Mouse (Mus musculus) brain, adult 2 months (tissue): ENCODE data around the gene Mpp6.

Experiments used
- DNase-seq: peaks from one replicate; pipeline ENCODE4 v3.0.0; 2011; ENCODE audit warnings: low read depth, low spot score

Mpp6 gene

DNA sequence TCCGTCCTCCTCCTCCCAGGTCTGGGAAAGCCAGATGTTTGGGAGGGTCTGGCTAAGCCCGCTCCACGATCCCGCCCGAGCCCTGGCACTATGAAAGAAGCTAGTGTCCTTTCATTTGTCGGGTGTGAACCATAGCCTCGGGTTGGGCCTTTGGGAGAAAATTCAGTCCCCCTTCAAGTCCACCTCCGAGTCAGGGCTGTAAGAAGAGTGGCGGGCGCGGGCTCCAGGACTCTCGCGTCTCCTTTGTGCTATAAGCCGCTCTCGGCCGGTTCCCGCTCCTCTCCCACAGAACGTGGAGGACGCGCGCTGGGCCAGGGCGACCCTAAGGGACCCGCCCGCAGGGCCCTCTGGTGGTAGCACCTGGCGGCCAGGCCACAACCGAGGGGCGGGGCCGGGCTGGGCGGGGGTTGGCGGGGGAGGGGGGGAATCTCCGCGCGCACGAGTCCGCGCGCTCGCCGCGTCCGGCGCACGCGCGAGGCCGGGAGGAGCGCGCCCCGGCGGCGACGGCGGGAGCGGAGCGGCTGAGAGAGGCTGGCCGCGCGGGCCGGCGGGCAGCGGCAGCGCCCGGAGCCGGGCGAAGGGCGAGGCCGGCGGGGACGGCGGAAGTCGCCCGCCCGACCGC is at the start of gene Mpp6:
TSS of gene Mpp6 (plus strand) at position 485 of the 622 bp plus-strand sequence.
- peak; percentile 83 for DNase-seq

DNA sequence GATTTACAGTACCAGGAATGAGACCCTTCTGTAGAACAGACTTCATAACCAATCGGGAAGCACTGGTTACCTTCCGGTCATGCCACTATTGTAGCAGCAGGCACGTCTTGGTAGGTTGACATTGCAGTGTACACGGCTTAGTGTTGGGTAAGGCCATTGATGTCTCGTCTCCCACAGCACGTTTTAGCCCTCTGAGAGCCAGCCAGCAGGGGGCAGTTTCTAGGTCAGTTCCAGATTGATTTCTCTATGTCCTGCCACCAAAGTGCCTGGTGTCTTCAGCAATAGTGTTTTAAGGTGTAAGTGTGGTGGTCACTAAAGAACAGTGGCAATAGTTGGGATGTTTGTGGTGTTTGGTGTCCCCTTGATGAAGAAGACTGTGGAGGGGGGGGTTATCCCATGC is 43.9 kb upstream of the Mpp6 start:
- no peak for DNase-seq

DNA sequence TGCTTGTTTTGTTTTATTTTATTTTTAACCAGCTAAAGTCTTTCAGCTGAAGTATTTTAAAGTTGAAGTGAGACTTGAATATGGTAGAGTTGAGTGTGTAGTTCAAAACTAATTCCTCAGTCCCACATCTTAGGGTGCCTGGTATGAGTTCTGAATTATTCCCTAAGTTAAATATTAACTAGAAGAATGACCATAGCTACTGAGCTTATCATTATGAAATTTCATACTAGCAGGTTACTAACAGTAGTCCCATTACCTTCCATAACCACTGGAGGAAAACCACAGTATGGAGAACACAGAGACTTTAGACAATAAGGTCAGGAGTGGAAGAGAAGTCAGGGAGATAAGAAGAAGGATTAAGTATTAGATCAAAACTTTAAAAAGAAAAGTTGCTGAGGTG is 41.6 kb upstream of the Mpp6 start:
- DNase-seq, result no peak

DNA sequence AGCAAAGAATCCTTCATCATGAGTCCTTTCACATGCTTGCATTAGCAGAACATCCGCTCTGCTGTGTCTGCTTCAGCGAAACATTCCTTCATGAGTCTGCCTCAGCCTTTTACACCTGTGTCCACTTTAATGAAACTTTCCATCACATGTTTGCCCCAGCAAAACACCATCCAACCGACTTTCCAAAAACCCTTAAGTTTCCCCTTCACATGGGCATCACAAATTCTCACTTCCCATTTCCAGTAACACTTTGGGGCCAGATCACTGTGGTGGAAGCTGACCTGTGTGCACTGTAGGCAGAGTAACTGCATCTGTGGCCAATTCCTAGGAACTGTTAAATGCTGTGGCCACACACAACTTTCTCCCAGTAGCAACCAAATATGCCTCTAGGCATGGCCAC is 34.8 kb upstream of the Mpp6 start:
- no peak for DNase-seq

DNA sequence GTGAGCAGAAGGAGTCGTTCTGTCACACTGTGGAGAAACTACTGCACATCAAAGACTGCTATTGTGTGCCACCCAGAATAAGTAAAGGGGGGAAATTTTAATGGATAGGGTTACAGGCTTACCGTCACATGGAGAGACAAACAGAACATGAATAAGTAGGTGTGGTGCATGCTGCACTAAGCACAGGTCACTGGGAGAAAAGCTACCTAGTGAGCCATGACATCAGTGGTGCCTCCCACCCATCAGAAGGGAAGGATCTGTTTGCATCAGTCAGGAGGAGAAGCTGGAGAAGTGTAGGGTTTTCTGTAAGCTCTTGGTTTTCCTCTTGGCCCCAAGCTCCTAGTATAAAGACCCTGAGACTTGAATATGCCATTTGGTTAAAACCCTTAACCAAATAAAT is 33.6 kb upstream of the Mpp6 start:
- DNase-seq, result no peak

DNA sequence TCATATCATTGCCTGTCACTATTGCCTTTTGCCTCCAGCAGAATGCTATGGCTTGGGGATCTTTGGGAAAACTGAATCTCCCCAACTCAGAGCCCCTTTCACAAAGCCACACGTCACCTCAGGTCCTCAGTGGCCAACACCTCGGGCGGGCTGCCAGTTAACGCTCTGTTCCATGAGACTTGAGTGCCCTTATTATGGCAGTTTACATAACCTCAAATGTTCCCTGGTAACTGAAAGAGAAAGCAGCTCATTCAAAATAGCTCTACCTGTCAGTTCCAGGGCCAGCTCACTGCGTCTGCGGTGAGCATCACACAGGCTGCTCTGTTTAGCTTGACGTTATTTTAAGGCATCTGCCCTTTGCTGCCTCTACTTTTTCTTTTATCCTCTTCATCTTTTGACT is 29.6 kb upstream of the Mpp6 start:
- DNase-seq, result peak; percentile 53

DNA sequence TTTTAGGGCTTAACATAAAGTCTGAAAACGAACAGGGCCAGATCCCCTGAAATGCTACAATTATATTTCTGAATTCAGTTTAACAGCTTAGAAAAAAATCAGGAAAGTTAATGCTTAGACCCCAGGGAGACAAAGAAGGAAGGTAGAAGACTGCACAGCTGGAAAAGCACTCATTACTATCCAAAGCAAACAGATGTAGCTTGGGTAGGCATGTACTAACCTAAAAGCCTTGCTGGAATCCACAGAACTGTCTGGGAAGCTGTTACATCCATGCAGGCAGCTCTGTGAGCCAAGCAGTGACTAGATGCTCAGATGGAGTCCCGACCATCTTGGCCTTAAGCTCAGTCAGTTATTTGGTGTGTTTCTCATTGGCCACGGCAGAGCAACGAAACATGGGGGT is 24.8 kb upstream of the Mpp6 start:
- no peak for DNase-seq

DNA sequence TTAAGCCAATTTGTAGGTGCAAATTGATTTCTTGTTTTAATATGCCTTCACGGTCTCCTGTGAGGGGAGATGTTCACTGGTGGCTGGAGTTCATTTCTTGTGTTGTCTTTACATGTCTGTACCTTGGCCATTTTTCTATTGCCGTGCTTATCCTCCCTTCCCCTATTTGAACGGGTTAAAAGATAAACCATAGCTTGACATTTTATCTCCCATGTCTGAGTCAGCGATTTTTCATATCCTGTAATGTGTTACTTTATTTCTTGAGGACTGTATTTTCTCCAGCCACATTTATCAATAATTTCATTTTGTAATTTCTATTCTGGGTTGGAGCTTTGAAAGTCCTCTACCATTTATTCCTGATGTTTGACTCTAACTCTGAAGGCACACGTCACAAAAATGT is 20.7 kb upstream of the Mpp6 start:
- no peak for DNase-seq

DNA sequence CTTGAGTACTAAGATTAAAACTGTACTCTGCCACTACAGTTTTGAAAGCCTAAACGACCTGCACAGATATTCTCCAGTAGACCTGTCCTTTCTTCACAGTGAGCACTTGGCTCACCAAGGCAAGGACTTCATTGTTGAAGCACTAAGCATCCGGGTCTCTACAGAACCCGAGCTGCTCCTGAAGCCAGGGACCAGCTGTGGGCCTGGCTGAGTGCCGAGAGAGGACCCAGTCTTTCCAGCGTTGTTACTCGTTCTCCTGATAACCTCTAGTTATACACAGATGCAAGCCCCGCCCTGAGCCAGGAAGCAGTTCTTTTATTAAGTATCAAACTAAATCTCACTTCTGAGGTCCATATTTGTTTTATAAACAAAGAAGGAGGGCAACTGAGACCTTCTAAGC is 19.8 kb upstream of the Mpp6 start:
- no peak for DNase-seq

DNA sequence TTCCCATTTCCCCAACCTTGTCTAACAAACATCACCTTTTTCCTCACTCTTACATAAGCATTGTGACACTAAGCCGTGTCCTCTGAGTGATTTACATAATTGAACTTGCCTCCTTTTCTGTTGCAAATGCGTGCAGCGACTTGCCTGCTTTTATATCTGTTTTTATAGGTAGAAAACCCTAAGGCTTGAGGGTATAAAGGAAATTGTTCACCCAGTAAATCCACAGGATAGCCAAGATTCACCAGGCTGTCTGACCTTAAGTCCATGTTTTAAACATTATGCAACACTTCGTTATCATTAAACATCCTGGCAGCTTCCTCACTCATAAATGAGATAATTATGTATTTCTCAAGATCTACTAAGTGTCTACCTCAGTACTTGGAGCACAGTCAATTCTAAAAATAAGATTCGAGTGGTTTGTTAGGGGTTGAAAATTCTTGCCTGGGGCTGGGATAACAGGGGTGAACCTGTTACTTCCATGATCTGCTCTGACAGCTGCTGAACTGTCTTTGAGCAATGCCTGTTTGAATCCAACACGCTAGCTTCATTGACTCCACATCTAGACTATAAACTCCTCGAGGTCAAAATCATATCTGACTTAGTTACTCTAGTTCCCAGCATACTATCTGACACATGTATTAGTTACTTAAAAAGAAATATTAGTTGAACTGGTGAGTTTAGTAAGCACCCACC is 18.4 kb upstream of the Mpp6 start:
- DNase-seq, result no peak

DNA sequence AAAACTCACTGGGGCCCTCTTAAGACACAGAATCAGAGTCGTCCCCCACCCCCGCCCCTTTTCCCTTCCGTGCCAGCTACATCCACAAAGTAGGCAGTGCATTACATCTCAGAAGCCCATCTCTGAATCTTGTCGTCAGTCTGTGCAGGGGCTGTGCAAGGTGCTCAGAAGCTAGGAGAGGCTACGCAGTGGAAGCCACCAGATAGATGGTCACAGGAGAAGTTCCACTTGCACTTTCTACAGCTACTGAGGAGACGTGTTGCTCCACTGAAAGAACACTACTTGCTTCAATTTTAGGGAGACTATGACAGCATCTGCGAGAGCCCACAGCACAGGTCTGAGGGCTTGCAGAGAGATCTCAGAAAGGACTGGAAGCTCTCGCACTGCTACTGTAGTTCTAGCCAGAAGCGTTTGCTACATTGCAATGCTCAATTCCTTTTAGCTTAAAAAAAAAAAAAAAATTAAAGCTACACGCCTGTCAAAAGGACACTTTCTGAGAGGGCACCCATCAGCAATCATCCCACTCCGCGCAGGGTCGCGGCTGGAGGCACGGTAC is 762 bp upstream of the Mpp6 start:
- no peak for DNase-seq

DNA sequence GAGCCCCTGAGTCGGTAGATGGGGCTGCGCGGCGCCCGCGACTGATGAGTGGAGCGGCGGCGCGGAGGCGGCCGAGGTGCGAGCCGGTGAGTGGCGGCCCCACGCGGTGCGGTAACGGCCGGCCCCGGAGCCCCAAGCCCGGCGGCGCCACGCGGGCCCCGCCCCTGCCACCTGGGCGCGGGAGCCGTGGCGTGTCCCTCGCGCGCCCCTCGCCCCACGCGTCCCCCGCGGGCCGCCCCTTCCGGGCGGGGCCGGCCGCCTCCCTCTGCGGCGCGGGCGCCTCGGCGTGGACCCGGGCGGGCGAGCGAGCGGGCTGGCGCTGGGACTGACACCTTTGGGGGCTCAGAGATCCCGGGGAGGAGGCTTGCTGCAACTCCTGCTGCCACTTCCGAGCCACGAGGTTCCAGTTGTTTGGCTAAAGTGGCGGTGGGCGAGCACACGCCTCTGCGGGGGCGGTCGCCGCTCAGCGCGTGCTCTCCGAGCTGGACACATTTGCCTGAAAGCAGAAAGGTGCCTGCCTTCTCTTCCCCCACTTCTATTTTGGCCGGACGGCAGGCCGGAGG is 419 bp downstream of the Mpp6 start:
- DNase-seq, result peak; percentile 48

DNA sequence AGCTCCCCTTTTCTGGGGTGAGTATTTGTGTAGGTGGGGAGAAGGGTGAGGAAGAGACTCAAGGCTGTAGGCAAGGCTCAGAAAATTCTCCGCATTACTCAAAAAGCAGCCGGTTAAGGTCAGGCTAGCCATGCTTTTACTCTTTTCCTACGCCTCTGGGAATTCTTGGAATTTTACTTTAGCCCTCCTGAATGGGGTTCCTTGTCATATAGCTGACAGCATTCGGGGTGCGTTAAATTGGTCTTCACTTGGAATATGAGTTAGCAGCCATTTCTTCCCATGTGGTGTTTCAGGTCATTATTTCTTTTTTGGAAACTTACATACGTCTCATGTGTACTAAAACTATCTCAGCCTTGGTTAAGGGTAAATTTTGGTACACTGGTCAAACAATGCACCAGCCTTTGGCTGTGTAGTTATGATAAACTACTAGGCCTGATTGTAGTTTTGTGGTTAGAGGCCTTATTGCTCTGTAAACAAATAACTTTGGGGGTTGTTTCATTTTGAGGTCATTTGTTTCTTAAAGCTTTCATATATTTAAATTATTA is 1.1 kb downstream of the Mpp6 start:
- peak; percentile 36 for DNase-seq

DNA sequence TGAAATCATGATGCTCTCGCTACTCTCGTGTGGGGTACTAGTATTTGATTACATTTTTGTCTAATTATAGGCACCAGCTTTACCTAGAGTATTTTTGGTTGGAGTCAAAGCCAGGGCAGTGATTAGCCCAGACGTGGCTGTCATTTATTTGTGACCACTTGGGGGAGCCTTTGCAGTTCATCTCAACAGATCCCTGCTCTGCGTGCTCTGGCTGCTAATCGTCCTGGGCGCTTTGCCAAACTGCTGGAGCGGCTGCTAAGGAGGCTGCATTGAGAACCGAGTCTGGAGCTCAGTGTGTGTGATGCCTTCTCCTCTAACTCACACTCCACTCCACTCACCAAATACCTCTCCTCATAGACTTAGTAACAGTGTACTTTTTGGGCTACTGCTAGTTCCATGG is 2.7 kb downstream of the Mpp6 start:
- peak; percentile 98 for DNase-seq

DNA sequence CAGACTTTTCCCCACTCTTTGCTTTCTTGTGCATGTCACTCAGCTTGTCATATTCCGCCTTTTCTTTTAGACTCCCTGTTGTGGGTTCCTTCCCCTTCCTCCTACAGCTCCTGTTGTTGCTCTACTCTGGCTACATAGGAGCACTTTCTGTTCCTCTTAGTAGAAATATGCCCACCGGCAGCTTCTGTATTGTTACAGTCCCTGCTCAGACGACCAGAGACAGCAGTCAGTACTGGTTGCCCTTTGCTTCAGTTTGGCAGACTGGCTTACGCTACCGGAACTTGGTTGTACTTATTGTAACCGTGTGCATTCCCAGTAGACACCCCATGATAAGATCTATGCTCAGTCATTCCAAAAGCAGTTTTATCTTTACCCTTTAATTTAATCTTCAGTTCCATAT is 4.2 kb downstream of the Mpp6 start:
- no peak for DNase-seq

DNA sequence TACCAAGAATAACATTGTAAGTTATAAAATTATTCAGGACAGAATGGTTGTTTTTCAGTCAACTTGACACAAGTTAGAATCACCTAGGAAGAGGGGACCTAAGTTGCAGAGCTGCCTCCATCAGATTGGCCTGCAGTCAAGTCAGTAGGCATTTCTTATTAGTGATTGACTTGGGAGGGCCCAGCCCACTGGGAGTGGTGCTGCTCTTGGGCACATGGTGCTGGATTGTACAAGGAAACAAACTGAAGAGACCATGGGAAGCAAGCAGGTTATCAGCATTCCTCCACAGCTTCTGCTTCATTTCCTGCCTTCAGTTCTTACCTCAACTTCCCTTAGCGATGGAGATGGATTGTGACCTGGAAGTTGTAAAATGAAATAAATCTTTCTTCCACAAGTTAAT is 10.9 kb downstream of the Mpp6 start:
- no peak for DNase-seq

DNA sequence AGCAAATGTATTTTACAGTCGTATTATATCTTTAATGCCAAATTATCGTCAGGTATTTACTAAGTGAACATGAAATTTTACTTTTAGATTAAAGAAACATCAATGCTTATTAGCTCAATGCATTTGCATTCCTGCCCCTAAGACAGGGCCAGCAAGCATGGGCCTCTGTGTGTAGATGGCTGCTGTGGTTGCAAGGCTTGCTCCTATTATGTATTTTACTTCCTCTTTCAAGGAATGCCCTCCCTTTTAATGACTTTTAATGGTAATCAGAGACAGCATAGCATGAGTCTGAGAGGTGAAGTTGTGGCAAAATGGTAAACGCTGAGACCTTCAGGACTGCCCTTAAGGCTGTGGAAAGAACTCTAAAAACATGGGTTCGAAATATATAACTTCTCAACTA is 12.8 kb downstream of the Mpp6 start:
- no peak for DNase-seq

DNA sequence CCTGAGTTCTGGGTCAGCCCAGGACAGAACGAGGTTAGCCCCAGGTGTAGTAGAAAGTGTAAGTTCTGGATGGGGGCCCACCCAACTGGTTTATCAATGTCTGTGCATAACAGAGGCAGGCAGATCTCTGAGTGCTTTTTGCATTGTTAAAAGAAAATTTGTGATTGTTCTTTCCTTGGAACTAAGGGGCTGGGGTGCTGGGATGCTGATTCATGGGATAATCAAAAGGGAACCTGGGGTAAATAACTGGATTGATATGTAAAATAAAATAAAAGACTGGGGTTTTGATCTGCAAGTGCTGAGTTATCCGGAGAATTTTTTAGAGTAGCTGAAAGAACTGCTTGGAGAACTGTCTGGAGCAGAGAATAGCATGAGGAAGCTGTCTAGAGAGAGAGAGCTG is 14.2 kb downstream of the Mpp6 start:
- DNase-seq, result no peak

DNA sequence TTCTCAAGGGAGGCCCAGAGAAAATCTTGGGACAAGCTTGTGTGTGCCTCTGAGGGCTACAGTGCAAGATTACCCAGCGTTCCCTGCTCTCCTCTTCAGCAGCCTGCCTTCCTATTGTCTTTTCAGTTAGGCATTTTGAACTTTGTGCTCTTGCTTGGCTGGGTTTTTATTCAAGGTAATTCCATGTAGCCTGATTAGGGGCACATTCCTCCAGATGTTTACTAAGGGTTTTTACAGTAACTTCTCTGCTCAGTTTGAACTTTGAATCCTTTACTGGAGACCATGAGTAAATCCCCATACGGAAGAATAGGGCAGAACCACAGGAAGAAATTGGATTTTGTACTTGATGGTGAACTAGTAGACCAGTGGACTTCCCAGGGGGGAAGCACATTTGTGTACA is 16.3 kb downstream of the Mpp6 start:
- no peak for DNase-seq

DNA sequence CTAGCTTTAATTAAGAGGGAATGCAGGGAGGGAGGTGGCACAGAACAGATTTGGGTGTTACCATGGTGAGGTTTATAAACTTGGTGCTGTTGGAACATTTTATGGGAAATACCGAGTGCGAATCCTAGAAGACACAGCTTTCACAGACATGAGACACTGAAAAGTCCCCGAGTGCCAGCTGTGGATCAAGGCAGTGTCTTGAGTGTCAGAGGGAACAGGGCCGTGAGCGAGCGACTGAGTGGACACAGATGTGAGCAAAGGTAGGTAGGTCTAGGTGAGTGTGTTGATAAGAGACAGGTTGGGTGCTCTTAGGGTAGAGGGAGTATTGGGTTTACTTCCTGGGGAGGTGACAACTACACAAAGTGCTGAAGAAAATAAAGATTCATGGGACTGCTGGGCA is 17.5 kb downstream of the Mpp6 start:
- DNase-seq, result no peak

DNA sequence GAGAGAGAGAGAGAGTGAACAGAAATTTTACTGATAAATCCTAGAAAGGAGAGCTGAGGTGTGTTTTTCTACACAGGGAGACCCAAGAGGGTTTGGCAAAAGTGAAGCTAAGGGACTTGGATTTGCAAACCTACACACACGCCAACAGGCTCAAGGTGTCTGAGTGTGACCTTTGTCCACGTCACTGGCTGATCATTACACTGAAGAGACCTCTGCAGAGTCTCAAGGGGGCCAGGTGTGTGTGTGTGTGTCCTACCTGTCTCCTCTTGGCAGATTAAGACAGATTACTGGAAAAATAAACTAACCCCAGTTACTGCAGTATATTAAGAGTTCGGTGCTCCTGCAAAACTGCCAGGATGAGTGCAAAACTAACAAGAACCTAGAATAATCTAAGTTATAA is 27.6 kb downstream of the Mpp6 start:
- DNase-seq, result no peak

DNA sequence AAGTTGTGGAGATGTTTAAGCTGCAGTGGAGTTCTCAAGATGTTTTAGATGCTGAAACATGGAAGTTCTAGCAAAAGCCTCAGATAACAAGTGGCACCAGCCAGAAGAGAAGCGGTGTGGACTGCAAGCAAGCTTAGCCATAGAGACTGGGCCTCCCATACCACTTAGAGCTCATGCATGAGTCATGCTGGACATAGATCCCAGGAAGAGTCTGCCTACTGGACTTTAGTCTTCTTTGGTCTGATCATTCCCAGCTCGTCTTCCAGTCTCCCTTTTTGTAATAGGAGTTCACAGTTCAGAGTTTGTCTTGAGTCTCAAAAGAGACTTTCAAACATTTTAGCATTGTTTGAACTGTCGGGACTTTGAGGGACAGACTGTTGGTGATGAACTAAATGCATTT is 29.5 kb downstream of the Mpp6 start:
- DNase-seq, result no peak

DNA sequence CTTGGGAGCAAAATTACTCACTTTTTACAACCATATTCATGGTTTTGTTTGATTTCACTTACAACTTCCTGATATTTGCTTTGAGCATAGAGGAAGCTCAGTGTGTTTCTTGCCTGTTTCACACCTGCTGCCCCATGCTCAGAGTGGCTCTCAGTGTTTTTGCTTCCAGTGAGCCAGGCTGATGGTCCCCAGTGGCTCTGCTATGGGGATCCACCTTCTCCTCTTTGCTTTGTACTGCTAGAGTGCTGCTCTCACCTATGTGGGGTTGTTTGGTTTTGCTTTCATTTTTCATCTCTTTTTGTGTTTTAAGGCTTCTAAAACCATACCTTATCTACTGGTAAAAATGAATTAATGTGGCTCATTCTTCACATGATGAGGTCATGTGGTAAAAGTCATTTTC is 36.1 kb downstream of the Mpp6 start:
- no peak for DNase-seq
